Mouse (Mus musculus) lung, postnatal 0 days (tissue): ENCODE measurements around the gene Gm26741.

Source experiments
- CTCF ChIP-seq: IDR thresholded peaks from 2 replicates; pipeline ENCODE4 v1.5.1; 2016; ENCODE audit warnings: antibody characterized with exemption, mild to moderate bottlenecking
- EP300 ChIP-seq: IDR thresholded peaks from 2 replicates; pipeline ENCODE4 v1.6.1; 2016; ENCODE audit warnings: antibody characterized with exemption, mild to moderate bottlenecking, control low read depth

GRCm38 (mm10) chr10:52331007-52331406 lies 27.6 kb upstream of the Gm26741 start:
- TF ChIP-seq CTCF = peak; percentile 80
- no peak for TF ChIP-seq EP300
